Mouse (Mus musculus) embryonic facial prominence, embryonic 15.5 days (tissue): Measurements from ENCODE around the gene Uck2. TPM values are rescaled to one million over a fixed set of nuclear protein-coding genes. Genes with fewer than 3 reads are reported as not detected.

Source experiments
- ATAC-seq: fragments of 200-750 bp; cut with Nextera tagmentation; 2 replicates; pipeline ENCODE4 v1.8.0; 2017; ENCODE audit warnings: low read depth, moderate TSS enrichment; ENCODE audit not compliant: insufficient number of reproducible peaks, low FRiP score, low TSS enrichment
- H3K27ac ChIP-seq: fragments of 300-500 bp; sonication (generic); replicated peaks from 2 replicates; pipeline ENCODE4 v1.5.1; 2015; ENCODE audit warnings: mild to moderate bottlenecking, inconsistent platforms
- H3K27me3 ChIP-seq: fragments of 300-500 bp; sonication (generic); 2 replicates; pipeline ENCODE4 v1.6.1; 2015; ENCODE audit warnings: inconsistent platforms
- H3K36me3 ChIP-seq: fragments of 300-500 bp; sonication (generic); 2 replicates; pipeline ENCODE4 v1.6.1; 2015; ENCODE audit warnings: mild to moderate bottlenecking, inconsistent platforms
- H3K4me1 ChIP-seq: fragments of 300-500 bp; sonication (generic); 2 replicates; pipeline ENCODE4 v1.6.1; 2015; ENCODE audit warnings: inconsistent platforms
- H3K4me2 ChIP-seq: fragments of 300-500 bp; sonication (generic); replicated peaks from 2 replicates; pipeline ENCODE4 v1.6.1; 2015; ENCODE audit warnings: mild to moderate bottlenecking, inconsistent platforms
- H3K4me3 ChIP-seq: fragments of 300-500 bp; sonication (generic); replicated peaks from 2 replicates; pipeline ENCODE4 v1.5.1; 2015; ENCODE audit warnings: mild to moderate bottlenecking, inconsistent platforms
- H3K9ac ChIP-seq: fragments of 300-500 bp; sonication (generic); 2 replicates; pipeline ENCODE4 v1.6.1; 2015; ENCODE audit warnings: inconsistent platforms
- H3K9me3 ChIP-seq: fragments of 300-500 bp; sonication (generic); replicated peaks from 2 replicates; pipeline ENCODE4 v1.6.1; 2016; ENCODE audit warnings: inconsistent platforms
- whole genome bisulfite sequencing: fragments of 180-500 bp; shearing (Covaris S2); methylation state at CpG from one replicate; pipeline ENCODE4 v1.1.7; 2015; 5-methylcytosine and 5-hydroxymethylcytosine counted together
- microRNA-seq: library from miRNA; unstranded; fragments of <30 nt; microRNA quantifications from one replicate; pipeline ENCODE4, GENCODE M21; 2016; ENCODE audit warnings: borderline number of aligned reads
- polyA plus RNA-seq: library from polyadenylated mRNA; unstranded; fragments of >200 nt; fragmentation: Nextera tagmentation; extraction: Ambion mirVana; gene quantifications from 2 replicates; pipeline ENCODE4 v1.2.1, GENCODE M21; 2015

Gene Uck2
- polyA plus RNA-seq, 1 experiment from 2014 or later, result 62.4 TPM

DNA sequence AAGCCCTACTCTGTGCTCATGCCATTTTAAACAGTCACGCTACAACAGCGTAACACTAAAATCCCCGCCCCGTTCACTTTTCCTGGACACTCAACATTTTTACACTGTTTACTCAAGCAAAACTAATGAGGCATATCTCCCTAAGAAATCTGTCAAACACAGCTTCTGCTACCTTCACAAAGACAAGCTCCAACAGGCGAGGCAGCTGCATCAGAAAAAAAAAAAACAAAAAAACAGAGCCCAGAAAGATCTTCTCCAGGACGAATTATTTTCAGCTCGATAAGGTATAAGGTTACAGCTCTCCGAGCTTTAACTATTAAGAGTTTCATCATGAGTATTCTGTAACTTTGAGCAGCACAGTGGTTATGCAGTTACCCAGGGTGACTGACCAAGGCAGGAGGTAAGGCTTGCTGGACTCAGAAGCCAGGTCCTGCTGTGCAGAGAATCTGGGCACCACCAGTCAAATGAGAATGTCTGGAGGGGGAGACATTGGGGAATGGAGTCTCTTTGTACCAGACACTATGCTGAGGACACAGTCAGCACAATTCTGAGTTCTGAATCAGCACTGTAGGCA is 79.9 kb downstream of the Uck2 start:
- ATAC-seq, result no peak
- Histone ChIP-seq H3K27ac (no peak overlapping the region), H3K36me3 (no peaks in the 10 kb centered on the region), H3K9me3 (no peaks in the 10 kb centered on the region), H3K4me1 (no peaks in the 10 kb centered on the region), H3K4me3 (no peak overlapping the region), H3K4me2 (no peak overlapping the region), H3K27me3 (no peaks in the 10 kb centered on the region), H3K9ac (no peak overlapping the region)
- 33% methylated on average over 8 of the region's 8 CpGs for WGBS

DNA sequence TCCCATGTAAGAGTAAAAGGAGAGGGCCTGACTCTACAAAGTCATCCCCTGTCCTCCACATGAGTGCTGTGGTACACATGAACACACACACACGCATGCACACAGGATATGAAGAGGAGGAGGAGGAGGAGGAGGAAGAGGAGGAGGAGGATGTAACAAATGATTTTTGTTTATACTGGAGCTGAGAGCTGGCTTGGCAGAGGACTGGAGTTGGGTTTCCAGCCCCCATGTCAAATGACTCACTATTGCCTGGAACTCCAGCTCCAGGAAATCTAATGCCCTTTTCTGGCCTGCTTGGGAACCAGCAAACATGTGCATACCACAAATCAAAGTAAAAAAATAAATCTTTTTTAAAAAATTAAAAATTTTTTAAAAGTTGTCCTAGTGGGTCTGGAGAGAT is 80.7 kb downstream of the Uck2 start:
- no peaks in the 10 kb centered on the region for H3K27me3 ChIP-seq
- no peak overlapping the region for H3K4me2 ChIP-seq
- H3K9ac ChIP-seq, result no peak overlapping the region
- ATAC-seq, result no peak
- WGBS, result 67% methylated on average over 1 of the region's 1 CpGs
- no peaks in the 10 kb centered on the region for H3K9me3 ChIP-seq
- no peak overlapping the region for H3K27ac ChIP-seq
- no peaks in the 10 kb centered on the region for H3K4me1 ChIP-seq
- H3K4me3 ChIP-seq, result no peak overlapping the region
- H3K36me3 ChIP-seq, result no peaks in the 10 kb centered on the region

DNA sequence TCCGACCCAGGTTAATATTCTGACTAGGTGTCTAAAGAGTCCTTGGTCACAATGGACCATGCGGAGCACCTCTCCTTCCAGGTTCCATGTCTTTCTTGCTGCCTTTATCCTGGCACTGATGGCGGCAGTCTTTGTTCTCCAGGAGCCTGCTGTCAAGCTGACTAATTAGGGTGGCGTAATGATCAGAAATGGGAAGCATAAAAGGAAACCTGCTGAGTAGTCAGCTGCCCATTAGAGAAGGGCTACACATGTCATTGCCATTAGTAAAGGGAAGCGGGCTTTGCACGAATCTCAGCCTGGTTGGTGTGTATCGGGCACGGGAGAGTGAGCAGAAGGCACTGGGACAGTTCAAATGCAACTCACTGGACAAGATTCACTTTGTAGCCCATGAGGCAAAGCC is 90.4 kb downstream of the Uck2 start:
- ATAC-seq, result no peak
- no peak overlapping the region for H3K9ac ChIP-seq
- H3K36me3 ChIP-seq, result no peaks in the 10 kb centered on the region
- H3K27ac ChIP-seq, result no peak overlapping the region
- H3K27me3 ChIP-seq, result no peaks in the 10 kb centered on the region
- no peaks in the 10 kb centered on the region for H3K9me3 ChIP-seq
- H3K4me2 ChIP-seq, result no peak overlapping the region
- WGBS, result 67% methylated on average over 8 of the region's 8 CpGs
- no peaks in the 10 kb centered on the region for H3K4me1 ChIP-seq
- no peak overlapping the region for H3K4me3 ChIP-seq

- ATAC-seq, result no peak
- Histone ChIP-seq H3K4me2 (no peak overlapping the region), H3K9me3 (no peaks in the 10 kb centered on the region), H3K27ac (no peak overlapping the region), H3K4me3 (no peak overlapping the region), H3K36me3 (no peaks in the 10 kb centered on the region), H3K4me1 (no peaks in the 10 kb centered on the region), H3K9ac (no peak overlapping the region), H3K27me3 (no peaks in the 10 kb centered on the region)
- 29% methylated on average over 5 of the region's 5 CpGs for WGBS
Observed at GRCm38 (mm10) chr1:167187791-167188190, 97.3 kb downstream of the Uck2 start.

- no peak overlapping the region for H3K4me2 ChIP-seq
- no peaks in the 10 kb centered on the region for H3K27me3 ChIP-seq
- peaks cover 6% of the 10 kb centered on the region; the same call in 1 of the 2 replicates for H3K4me1 ChIP-seq
- no peak overlapping the region for H3K27ac ChIP-seq
- ATAC-seq, result 0 out of 2 replicates have a peak, but pooled peaks have one; percentile 60
- H3K9me3 ChIP-seq, result no peaks in the 10 kb centered on the region
- H3K9ac ChIP-seq, result no peak overlapping the region
- no peaks in the 10 kb centered on the region for H3K36me3 ChIP-seq
- WGBS, result 20% methylated on average over 9 of the region's 9 CpGs
- H3K4me3 ChIP-seq, result no peak overlapping the region
Observed at GRCm38 (mm10) chr1:167181919-167182616, 103.1 kb downstream of the Uck2 start.

Small RNA genes within 50 kb of the gene (microRNA-seq; reads per million reads assigned to microRNA genes)
- gene Mir6347, result not detected

Other genes with a start within 250 kb of the Uck2 start
- gene Tmco1, start 23.1 kb upstream of the Uck2 start, polyA plus RNA-seq, result 92.0 and 92.5 TPM in 2 replicates
- 47.3 and 49.2 TPM in 2 replicates for gene Aldh9a1, start 64.7 kb upstream of the Uck2 start, polyA plus RNA-seq
- gene Mgst3, start 108.5 kb upstream of the Uck2 start, polyA plus RNA-seq, result 74.7 and 76.8 TPM in 2 replicates
- not detected in 2 replicates for gene Lrrc52, start 181.5 kb upstream of the Uck2 start, polyA plus RNA-seq